Mouse (Mus musculus) G1E (cell line): Measurements from ENCODE around the gene Cd302. TPM values are rescaled to one million over a fixed set of nuclear protein-coding genes. Genes with fewer than 3 reads are reported as not detected.
A peak's percentile ranks its signal among the peaks of the same experiment; 100 is the strongest.

Experiments
- ATAC-seq: 2 replicates; pipeline ENCODE4 v1.8.0; 2016; ENCODE audit warnings: mild to moderate bottlenecking; ENCODE audit not compliant: insufficient number of reproducible peaks, poor library complexity, low FRiP score, severe bottlenecking; ENCODE audit errors: extremely low read depth
- DNase-seq: peaks from one replicate; pipeline ENCODE4 v3.0.0; 2012; ENCODE audit warnings: low spot score
- H3K27me3 ChIP-seq: 2 replicates; pipeline ENCODE4 v1.6.1; 2012; ENCODE audit warnings: mild to moderate bottlenecking, low read length, inconsistent platforms; ENCODE audit not compliant: insufficient read depth
- H3K36me3 ChIP-seq: replicated peaks from 2 replicates; pipeline ENCODE3; 2012; ENCODE audit warnings: mild to moderate bottlenecking, inconsistent platforms
- H3K4me1 ChIP-seq: 2 replicates; pipeline ENCODE4 v1.6.1; 2012; ENCODE audit warnings: low read depth, low read length, inconsistent platforms, mixed read lengths; ENCODE audit not compliant: insufficient read depth
- H3K4me3 ChIP-seq: 2 replicates; pipeline ENCODE4 v1.5.1; 2012; ENCODE audit warnings: low read depth, mild to moderate bottlenecking, inconsistent platforms, low read length, moderate library complexity, mixed read lengths
- H3K9me3 ChIP-seq: replicated peaks from 2 replicates; pipeline ENCODE4 v1.6.1; 2012; ENCODE audit warnings: inconsistent platforms
- CTCF ChIP-seq: IDR thresholded peaks from 2 replicates; pipeline ENCODE4 v1.5.1; 2012; ENCODE audit warnings: low read depth, low read length, inconsistent platforms, mixed read lengths
- GATA1 ChIP-seq: IDR thresholded peaks from 2 replicates; pipeline ENCODE4 v1.6.1; 2012; ENCODE audit warnings: borderline replicate concordance, low read length, inconsistent platforms, mixed read lengths
- GATA2 ChIP-seq: IDR thresholded peaks from 2 replicates; pipeline ENCODE4 v1.6.1; 2012; ENCODE audit warnings: low read depth, low read length, inconsistent platforms, borderline replicate concordance
- POLR2AphosphoS5 ChIP-seq: IDR thresholded peaks from 2 replicates; pipeline ENCODE4 v1.6.1; 2012; ENCODE audit warnings: low read depth, low read length, inconsistent platforms; ENCODE audit not compliant: insufficient replicate concordance
- TAL1 ChIP-seq: conservative IDR thresholded peaks from 2 replicates; pipeline ENCODE4 v1.6.1; 2012; ENCODE audit warnings: low read depth, low read length, inconsistent platforms, mixed read lengths
- polyA plus RNA-seq: library from polyadenylated mRNA; stranded (reverse); fragments of >175 nt; gene quantifications from 2 replicates; pipeline ENCODE4 v1.2.3, GENCODE M21; 2012
- total RNA-seq, 2 experiments: library from RNA; stranded (forward) in 1 of 2; stranded (reverse) in 1 of 2; fragments of 200-1000 nt in 1 of 2; fragments of >200 nt in 1 of 2; fragmentation: Nextera tagmentation in 1 of 2; gene quantifications; 2 replicates each; pipeline ENCODE4 v1.2.3; 2014 to 2017

The Cd302 gene
- total and polyA plus RNA-seq, 3 experiments, result not detected

DNA sequence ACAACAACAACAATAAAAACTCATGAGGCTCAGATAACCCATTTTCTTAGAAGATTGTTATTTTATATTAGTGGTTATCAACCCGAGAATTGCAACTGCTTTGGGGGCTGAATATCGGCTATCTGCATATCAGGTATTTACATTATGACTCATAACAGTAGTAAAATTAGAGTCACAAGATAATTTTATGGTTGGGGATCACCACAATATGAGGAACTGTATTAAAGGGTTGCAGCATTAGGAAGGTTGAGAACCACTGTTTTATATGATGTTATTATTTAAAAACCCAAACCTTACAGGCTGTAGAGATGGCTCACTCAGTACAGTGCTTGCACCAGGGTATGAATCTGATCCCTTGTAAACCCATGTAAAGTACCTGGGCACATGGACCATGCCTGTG is 15.0 kb upstream of the Cd302 start:
- TF ChIP-seq CTCF, result no peak
- no peak for TF ChIP-seq POLR2AphosphoS5
- no peak for ATAC-seq
- Histone ChIP-seq H3K36me3 (peaks cover 46% of the 10 kb centered on the region), H3K27me3 (no peaks in the 10 kb centered on the region), H3K9me3 (no peaks in the 10 kb centered on the region), H3K4me1 (peaks cover 3% of the 10 kb centered on the region), H3K4me3 (no peak overlapping the region)
- no peak for DNase-seq

DNA sequence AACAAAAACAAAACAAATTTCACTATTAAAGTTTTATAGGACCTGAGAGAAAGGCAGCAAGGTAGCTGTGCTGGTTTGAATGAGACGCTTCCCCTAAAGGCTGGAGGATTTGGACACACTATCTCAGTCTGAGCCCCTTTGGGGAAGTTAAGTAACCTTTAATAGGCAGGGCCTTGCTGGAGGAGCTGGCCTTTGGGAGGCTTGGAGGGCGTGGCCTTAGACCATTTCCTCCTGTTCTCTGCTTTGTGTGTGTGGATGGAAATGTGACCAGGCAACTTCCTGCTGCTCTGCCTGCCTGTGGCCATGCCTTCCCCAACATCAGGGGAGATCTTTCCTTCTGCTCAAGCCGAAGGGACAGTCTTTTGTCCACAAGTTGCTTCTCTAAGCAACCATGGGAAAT is 14.0 kb upstream of the Cd302 start:
- no peaks in the 10 kb centered on the region for H3K27me3 ChIP-seq
- peaks cover 3% of the 10 kb centered on the region for H3K4me1 ChIP-seq
- ATAC-seq, result peak; percentile 57; the same call in 1 of the 2 replicates
- no peaks in the 10 kb centered on the region for H3K9me3 ChIP-seq
- no peak for DNase-seq
- H3K36me3 ChIP-seq, result peaks cover 43% of the 10 kb centered on the region
- TF ChIP-seq GATA2, result no peak
- TF ChIP-seq CTCF, result no peak
- no peak for TF ChIP-seq GATA1
- TF ChIP-seq POLR2AphosphoS5, result no peak
- TF ChIP-seq TAL1, result no peak
- H3K4me3 ChIP-seq, result no peak overlapping the region

DNA sequence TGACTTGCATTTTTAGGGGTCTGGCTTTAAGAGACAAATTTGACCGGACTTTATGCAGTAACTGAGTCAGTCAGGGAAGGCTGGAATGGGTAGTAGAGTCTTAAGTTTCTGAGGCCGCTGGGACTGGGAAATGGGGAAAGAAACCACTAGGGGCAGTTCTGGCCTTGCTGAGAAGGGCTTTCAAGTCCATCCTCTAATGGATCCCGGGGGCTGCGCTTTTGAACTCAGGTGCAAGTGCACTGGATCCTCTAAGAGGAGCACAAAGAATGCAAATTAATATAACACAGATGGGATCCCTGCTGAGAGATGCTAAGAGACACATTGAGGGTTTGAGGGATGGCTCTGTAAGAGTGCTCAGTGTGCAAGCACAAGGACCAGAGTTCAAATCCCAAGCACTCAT is 7.1 kb upstream of the Cd302 start:
- TF ChIP-seq CTCF (no peak), GATA2 (no peak), GATA1 (no peak), TAL1 (no peak), POLR2AphosphoS5 (no peak)
- H3K36me3 ChIP-seq, result peaks cover 19% of the 10 kb centered on the region
- ATAC-seq (no peak), DNase-seq (no peak)
- peaks cover 9% of the 10 kb centered on the region for H3K4me1 ChIP-seq
- H3K4me3 ChIP-seq, result no peak overlapping the region
- no peaks in the 10 kb centered on the region for H3K9me3 ChIP-seq
- peaks cover 2% of the 10 kb centered on the region; the same call in 1 of the 2 replicates for H3K27me3 ChIP-seq

- ATAC-seq, result no peak
- Histone ChIP-seq H3K4me1 (peaks cover 9% of the 10 kb centered on the region), H3K9me3 (peaks cover 4% of the 10 kb centered on the region; the same call in 1 of the 2 replicates), H3K36me3 (peaks cover 13% of the 10 kb centered on the region), H3K4me3 (no peak overlapping the region), H3K27me3 (peaks cover 2% of the 10 kb centered on the region; the same call in 1 of the 2 replicates)
- no peak for TF ChIP-seq GATA2
- no peak for TF ChIP-seq TAL1
- no peak for TF ChIP-seq POLR2AphosphoS5
- no peak for TF ChIP-seq CTCF
- no peak for TF ChIP-seq GATA1
- no peak for DNase-seq
Observed at GRCm38 (mm10) chr2:60289451-60289850, 5.2 kb upstream of the Cd302 start.

- DNase-seq (peak; percentile 22), ATAC-seq (peak; percentile 45; the same call in 1 of the 2 replicates)
- peaks cover 11% of the 10 kb centered on the region for H3K36me3 ChIP-seq
- peaks cover 6% of the 10 kb centered on the region for H3K9me3 ChIP-seq
- TF ChIP-seq CTCF, result no peak
- TF ChIP-seq TAL1, result no peak
- TF ChIP-seq GATA2, result no peak
- TF ChIP-seq POLR2AphosphoS5, result no peak
- no peak for TF ChIP-seq GATA1
- H3K4me3 ChIP-seq, result no peak overlapping the region
- H3K4me1 ChIP-seq, result peaks cover 13% of the 10 kb centered on the region
- H3K27me3 ChIP-seq, result peaks cover 10% of the 10 kb centered on the region
Observed at GRCm38 (mm10) chr2:60288606-60289005, 4.3 kb upstream of the Cd302 start.

GRCm38 (mm10) chr2:60285107-60285617 is 874 bp upstream of the Cd302 start:
- peaks cover 6% of the 10 kb centered on the region for H3K9me3 ChIP-seq
- H3K36me3 ChIP-seq, result no peaks in the 10 kb centered on the region
- H3K4me1 ChIP-seq, result peaks cover 21% of the 10 kb centered on the region
- DNase-seq (no peak), ATAC-seq (no peak)
- H3K27me3 ChIP-seq, result peaks cover 16% of the 10 kb centered on the region
- H3K4me3 ChIP-seq, result no peak overlapping the region
- TF ChIP-seq CTCF, result no peak
- no peak for TF ChIP-seq GATA1
- TF ChIP-seq TAL1, result no peak
- TF ChIP-seq GATA2, result no peak
- TF ChIP-seq POLR2AphosphoS5, result no peak

GRCm38 (mm10) chr2:60283751-60284466 is 379 bp downstream of the Cd302 start:
- Histone ChIP-seq H3K4me3 (peak overlapping the region; percentile 34; the same call in 1 of the 2 replicates), H3K9me3 (peaks cover 6% of the 10 kb centered on the region), H3K4me1 (peaks cover 28% of the 10 kb centered on the region), H3K36me3 (no peaks in the 10 kb centered on the region), H3K27me3 (peaks cover 16% of the 10 kb centered on the region)
- ATAC-seq (no peak), DNase-seq (no peak)
- TF ChIP-seq CTCF, result no peak
- no peak for TF ChIP-seq TAL1
- TF ChIP-seq GATA2, result no peak
- no peak for TF ChIP-seq POLR2AphosphoS5
- no peak for TF ChIP-seq GATA1
